Mouse (Mus musculus) limb, embryonic 11.5 days (tissue): ENCODE results near the gene Rsph3b. TPM values are rescaled to one million over a fixed set of nuclear protein-coding genes. Genes with fewer than 3 reads are reported as not detected.
A peak's percentile ranks its signal among the peaks of the same experiment; 100 is the strongest.
"Not testable (repeated sequence)": the region's sequence is repeated elsewhere in the genome, so short reads cannot be mapped to it uniquely, and the experiment has no call there.

Source experiments
- ATAC-seq: fragments of 200-750 bp; cut with Nextera tagmentation; 2 replicates; pipeline ENCODE4 v1.8.0; 2017; ENCODE audit warnings: low read depth; ENCODE audit not compliant: insufficient number of reproducible peaks, low FRiP score, low TSS enrichment
- DNase-seq: peaks from one replicate; pipeline ENCODE4 v3.0.0-alpha.2; 2015; ENCODE audit warnings: low spot score
- H3K27ac ChIP-seq: fragments of 300-500 bp; sonication (generic); replicated peaks from 2 replicates; pipeline ENCODE4 v1.5.1; 2014; ENCODE audit warnings: low read depth, mild to moderate bottlenecking, low read length
- H3K27me3 ChIP-seq: fragments of 300-500 bp; sonication (generic); 2 replicates; pipeline ENCODE4 v1.6.1; 2014; ENCODE audit warnings: mild to moderate bottlenecking, low read length, mixed read lengths; ENCODE audit not compliant: control insufficient read depth, insufficient read depth
- H3K36me3 ChIP-seq: fragments of 300-500 bp; sonication (generic); 2 replicates; pipeline ENCODE4 v1.6.1; 2014; ENCODE audit warnings: mild to moderate bottlenecking, low read length, moderate library complexity, mixed read lengths; ENCODE audit not compliant: control insufficient read depth, insufficient read depth
- H3K4me1 ChIP-seq: fragments of 300-500 bp; sonication (generic); 2 replicates; pipeline ENCODE4 v1.6.1; 2014; ENCODE audit warnings: low read length, mixed read lengths; ENCODE audit not compliant: control insufficient read depth, insufficient read depth
- H3K4me2 ChIP-seq: fragments of 300-500 bp; sonication (generic); 2 replicates; pipeline ENCODE4 v1.6.1; 2014; ENCODE audit warnings: low read depth, mild to moderate bottlenecking, moderate library complexity; ENCODE audit not compliant: severe bottlenecking
- H3K4me3 ChIP-seq: fragments of 300-500 bp; sonication (generic); 2 replicates; pipeline ENCODE4 v1.5.1; 2014; ENCODE audit warnings: low read depth, low read length
- H3K9ac ChIP-seq: fragments of 300-500 bp; sonication (generic); 2 replicates; pipeline ENCODE4 v1.6.1; 2014; ENCODE audit warnings: mild to moderate bottlenecking, low read length
- H3K9me3 ChIP-seq: fragments of 300-500 bp; sonication (generic); 2 replicates; pipeline ENCODE4 v1.6.1; 2016; ENCODE audit warnings: low read length; ENCODE audit not compliant: control insufficient read depth
- WGBS: fragments of 180-500 bp; shearing (Covaris S2); extraction: QIAGEN DNeasy Blood & Tissue Kit; methylation state at CpG from one replicate; pipeline ENCODE4 v1.1.7; 2014; 5-methylcytosine and 5-hydroxymethylcytosine counted together
- polyA plus RNA-seq: library from polyadenylated mRNA; unstranded; fragments of >200 nt; fragmentation: Nextera tagmentation; extraction: Ambion mirVana; gene quantifications from 2 replicates; pipeline ENCODE4 v1.2.1, GENCODE M21; 2014

The Rsph3b gene
- polyA plus RNA-seq, 1 experiment from 2014 or later, result 41.9 TPM

- H3K9me3 ChIP-seq, DNase-seq, H3K4me1 ChIP-seq, H3K36me3 ChIP-seq, H3K4me2 ChIP-seq, ATAC-seq, H3K27me3 ChIP-seq, H3K4me3 ChIP-seq, H3K27ac ChIP-seq, H3K9ac ChIP-seq: not testable (repeated sequence)
- WGBS, result 81% methylated on average over 3 of the region's 3 CpGs
Measured at GRCm38 (mm10) chr17:6974985-6975384, 26.5 kb upstream of the Rsph3b start.

- not testable (repeated sequence) for H3K4me3 ChIP-seq, DNase-seq, H3K9me3 ChIP-seq, H3K4me2 ChIP-seq, H3K9ac ChIP-seq, ATAC-seq, H3K27me3 ChIP-seq, H3K36me3 ChIP-seq, H3K4me1 ChIP-seq, H3K27ac ChIP-seq
- 74% methylated on average over 4 of the region's 4 CpGs for WGBS
Measured at GRCm38 (mm10) chr17:6972836-6973396, 24.4 kb upstream of the Rsph3b start.

GRCm38 (mm10) chr17:6971238-6971637 is 22.8 kb upstream of the Rsph3b start:
- DNase-seq, H3K9ac ChIP-seq: not testable (repeated sequence)
- WGBS, result 91% methylated on average over 8 of the region's 8 CpGs

GRCm38 (mm10) chr17:6970334-6970733 is 21.9 kb upstream of the Rsph3b start, which contains the start of gene Rnaset2b:
Gene Rnaset2b, plus strand, starts transcription at chr17:6970634.
- WGBS, result no CpG with 5 or more reads among the region's 8 CpGs
- H3K4me2 ChIP-seq, H3K4me3 ChIP-seq, H3K36me3 ChIP-seq, H3K9ac ChIP-seq, H3K4me1 ChIP-seq, H3K9me3 ChIP-seq, H3K27me3 ChIP-seq, ATAC-seq, DNase-seq, H3K27ac ChIP-seq: not testable (repeated sequence)

More at GRCm38 (mm10) chr17:6971238-6971637, 22.8 kb upstream of the Rsph3b start:
- H3K4me3 ChIP-seq, ATAC-seq, H3K9me3 ChIP-seq, H3K4me2 ChIP-seq, H3K27ac ChIP-seq, H3K27me3 ChIP-seq, H3K36me3 ChIP-seq, H3K4me1 ChIP-seq: not testable (repeated sequence)

- not testable (repeated sequence) for H3K9me3 ChIP-seq, ATAC-seq, H3K36me3 ChIP-seq, H3K27me3 ChIP-seq, H3K4me2 ChIP-seq, H3K4me1 ChIP-seq, H3K27ac ChIP-seq, H3K9ac ChIP-seq, DNase-seq, H3K4me3 ChIP-seq
- WGBS, result 22% methylated on average over 1 of the region's 1 CpGs
Measured at GRCm38 (mm10) chr17:6967673-6968072, 19.2 kb upstream of the Rsph3b start.

- not testable (repeated sequence) for H3K27me3 ChIP-seq, H3K4me2 ChIP-seq, H3K9ac ChIP-seq, H3K4me3 ChIP-seq, H3K4me1 ChIP-seq, H3K9me3 ChIP-seq, H3K36me3 ChIP-seq, H3K27ac ChIP-seq, ATAC-seq
- WGBS, result 13% methylated on average over 5 of the region's 6 CpGs
- peak; percentile 49 for DNase-seq
Measured at GRCm38 (mm10) chr17:6965364-6965763, 16.9 kb upstream of the Rsph3b start.

GRCm38 (mm10) chr17:6962936-6963335 is 14.5 kb upstream of the Rsph3b start:
- WGBS, result 84% methylated on average over 4 of the region's 4 CpGs
- not testable (repeated sequence) for H3K27ac ChIP-seq, H3K9ac ChIP-seq, H3K4me2 ChIP-seq, ATAC-seq, H3K4me1 ChIP-seq, H3K27me3 ChIP-seq, DNase-seq, H3K36me3 ChIP-seq, H3K9me3 ChIP-seq, H3K4me3 ChIP-seq

GRCm38 (mm10) chr17:6962339-6962738 is 13.9 kb upstream of the Rsph3b start:
- DNase-seq, H3K36me3 ChIP-seq, ATAC-seq, H3K9ac ChIP-seq, H3K27ac ChIP-seq, H3K9me3 ChIP-seq, H3K4me2 ChIP-seq, H3K4me1 ChIP-seq, H3K4me3 ChIP-seq, H3K27me3 ChIP-seq: not testable (repeated sequence)
- WGBS, result 83% methylated on average over 3 of the region's 6 CpGs
